Mouse (Mus musculus) layer of hippocampus, postnatal 10 days (tissue): Measurements from ENCODE around the gene Appl1. TPM values are rescaled to one million over a fixed set of nuclear protein-coding genes. Genes with fewer than 3 reads are reported as not detected.

ENCODE experiments used
- total RNA-seq, 2 experiments: library from RNA; stranded (reverse); gene quantifications; 2 replicates each; pipeline ENCODE4 v1.2.3; 2021

The Appl1 gene
- total RNA-seq, 2 experiments from 2014 or later = 63.3 to 67.0 TPM

Other genes with a start within 250 kb of the Appl1 start
- gene Asb14, start 76.7 kb downstream of the Appl1 start, total RNA-seq = under 1 TPM; 0.31 to 0.37 TPM
- not detected for gene Hesx1, start 23.2 kb upstream of the Appl1 start, total RNA-seq
- 1 to 10 TPM; 5.8 to 6.5 TPM for gene Il17rd, start 67.7 kb upstream of the Appl1 start, total RNA-seq
- gene Arhgef3, start 143.7 kb upstream of the Appl1 start, total RNA-seq = 10 to 100 TPM; 34.4 to 35.7 TPM